Mouse (Mus musculus): Measurements from ENCODE around the gene Gm3248. TPM values are rescaled to one million over a fixed set of nuclear protein-coding genes. Genes with fewer than 3 reads are reported as not detected.

Gm3248 gene
- polyA plus RNA-seq, 1 experiment from 2014 or later = 0.12 TPM

Other genes with a start within 250 kb of the Gm3248 start
- 0.11 and 0.13 TPM in 2 replicates for gene Gm3373, start 220.2 kb downstream of the Gm3248 start, polyA plus RNA-seq (2014; fragmentation: Nextera tagmentation; extraction: Ambion mirVana)
- gene Gm3383, start 153.8 kb downstream of the Gm3248 start, polyA plus RNA-seq (2014; fragmentation: Nextera tagmentation; extraction: Ambion mirVana) = 1.1 and 1.2 TPM in 2 replicates
- gene Gm3424, start 131.4 kb downstream of the Gm3248 start, polyA plus RNA-seq (2014; fragmentation: Nextera tagmentation; extraction: Ambion mirVana) = not detected in 2 replicates
- not detected in 2 replicates for gene Gm8237, start 81.4 kb downstream of the Gm3248 start, polyA plus RNA-seq (2014; fragmentation: Nextera tagmentation; extraction: Ambion mirVana)
- not detected in 2 replicates for gene Gm3453, start 17.4 kb upstream of the Gm3248 start, polyA plus RNA-seq (2014; fragmentation: Nextera tagmentation; extraction: Ambion mirVana)
- gene Gm6337, start 96.5 kb upstream of the Gm3248 start, polyA plus RNA-seq (2014; fragmentation: Nextera tagmentation; extraction: Ambion mirVana) = not detected in 2 replicates
- 0.90 and 1.2 TPM in 2 replicates for gene Gm8206, start 132.2 kb upstream of the Gm3248 start, polyA plus RNA-seq (2014; fragmentation: Nextera tagmentation; extraction: Ambion mirVana)
- gene Gm3468, start 146.9 kb upstream of the Gm3248 start, polyA plus RNA-seq (2014; fragmentation: Nextera tagmentation; extraction: Ambion mirVana) = 2.2 TPM in 2 replicates
- not detected in 2 replicates for gene Gm3476, start 164.1 kb upstream of the Gm3248 start, polyA plus RNA-seq (2014; fragmentation: Nextera tagmentation; extraction: Ambion mirVana)